Mouse (Mus musculus): Measurements from ENCODE around the gene Gm13276. TPM values are rescaled to one million over a fixed set of nuclear protein-coding genes. Genes with fewer than 3 reads are reported as not detected.

The Gm13276 gene
- not detected for polyA plus RNA-seq (2014; fragmentation: Illumina TruSeq; extraction: RNeasy Lipid Tissue Mini Kit (QIAGEN cat#74804); ENCODE audit: low read depth, low replicate concordance)

DNA sequence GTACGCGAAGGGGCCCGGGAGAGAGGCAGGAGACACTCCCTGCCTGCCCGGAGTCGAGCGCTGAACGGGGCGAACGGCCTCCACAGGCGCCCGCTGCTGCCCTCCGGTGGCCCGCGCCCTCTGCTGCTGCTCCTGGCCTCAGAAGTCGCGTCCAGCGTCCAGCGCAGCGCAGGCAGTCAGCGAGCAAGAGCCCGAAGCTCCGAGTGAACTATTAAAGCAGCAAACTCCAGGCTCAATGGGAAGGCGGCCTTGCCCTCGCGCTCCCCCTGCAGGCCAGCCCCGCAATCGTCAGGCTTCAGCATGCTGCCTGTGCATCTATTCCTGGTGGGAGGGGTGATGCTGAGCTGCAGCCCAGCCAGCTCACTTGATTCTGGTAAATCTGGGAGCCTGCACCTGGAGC is at the start of gene Gm13276:
Gene Gm13276, plus strand, starts transcription at position 301 of the 400 bp plus-strand sequence.

DNA sequence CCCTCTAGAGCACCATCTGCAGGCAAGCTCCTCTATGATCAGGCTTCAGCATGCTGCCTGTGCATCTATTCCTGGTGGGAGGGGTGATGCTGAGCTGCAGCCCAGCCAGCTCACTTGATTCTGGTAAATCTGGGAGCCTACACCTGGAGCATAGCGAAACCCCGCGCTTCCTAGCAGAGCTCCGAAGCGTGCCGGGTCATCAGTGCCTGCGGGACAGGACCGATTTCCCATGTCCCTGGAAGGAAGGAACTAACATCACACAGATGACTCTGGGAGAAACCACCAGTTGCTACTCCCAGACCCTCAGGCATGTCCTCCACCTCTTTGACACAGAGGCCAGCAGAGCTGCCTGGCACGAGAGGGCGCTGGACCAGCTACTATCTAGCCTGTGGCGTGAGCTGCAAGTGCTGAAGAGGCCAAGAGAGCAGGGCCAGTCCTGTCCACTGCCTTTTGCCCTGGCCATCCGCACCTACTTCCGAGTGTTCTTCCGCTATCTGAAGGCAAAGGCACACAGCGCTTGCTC is 30.6 kb upstream of the Gm13276 start, which contains the start of gene Gm13271:
Gene Gm13271, plus strand, starts transcription at position 51 of the 523 bp plus-strand sequence.

DNA sequence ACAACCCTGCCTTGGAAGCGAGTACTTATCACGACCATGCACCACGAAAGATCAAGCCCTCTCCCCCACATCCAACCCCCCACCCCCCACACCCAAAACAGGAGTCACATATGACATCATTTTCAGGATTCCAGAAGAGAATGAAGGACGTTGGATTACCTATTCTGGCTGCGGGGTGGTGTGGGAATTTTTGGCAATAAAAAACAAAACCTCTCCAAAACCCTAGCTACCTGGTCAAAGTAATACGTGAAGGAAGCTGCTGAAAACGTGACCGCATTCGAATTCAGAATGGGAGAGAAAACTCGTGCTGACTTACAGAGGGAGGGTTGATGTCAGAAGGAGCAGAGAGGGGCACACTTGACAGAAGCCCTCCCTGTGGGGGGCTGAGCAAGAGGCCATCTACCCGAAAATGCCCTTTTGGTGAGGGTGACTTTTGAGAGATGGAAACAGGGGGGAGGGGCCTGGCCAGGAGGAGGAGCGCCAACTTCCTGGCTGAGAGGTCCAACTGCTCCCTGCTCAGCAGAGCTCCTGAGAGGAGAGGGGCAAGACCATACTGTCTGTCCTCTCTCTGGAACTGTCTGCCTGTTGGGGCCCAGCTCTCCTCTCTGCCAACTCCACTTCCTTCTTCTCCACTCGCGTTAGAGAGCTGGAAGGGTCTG is 25.8 kb upstream of the Gm13276 start, which contains the start of gene Gm13283:
Gene Gm13283, plus strand, starts transcription at position 510 of the 659 bp plus-strand sequence.

DNA sequence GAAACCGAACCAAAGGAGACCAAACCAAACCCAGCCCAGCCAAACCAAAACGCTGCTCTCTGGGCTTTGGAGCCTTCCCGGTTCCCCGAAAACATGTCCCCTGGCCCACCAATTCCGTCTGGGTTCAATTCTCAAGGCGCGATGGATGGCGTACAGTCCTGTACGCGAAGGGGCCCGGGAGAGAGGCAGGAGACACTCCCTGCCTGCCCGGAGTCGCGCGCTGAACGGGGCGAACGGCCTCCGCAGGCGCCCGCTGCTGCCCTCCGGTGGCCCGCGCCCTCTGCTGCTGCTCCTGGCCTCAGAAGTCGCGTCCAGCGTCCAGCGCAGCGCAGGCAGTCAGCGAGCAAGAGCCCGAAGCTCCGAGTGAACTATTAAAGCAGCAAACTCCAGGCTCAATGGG is 12.0 kb upstream of the Gm13276 start, which contains the start of gene Gm13290:
Gene Gm13290, plus strand, starts transcription at position 301 of the 400 bp plus-strand sequence.

DNA sequence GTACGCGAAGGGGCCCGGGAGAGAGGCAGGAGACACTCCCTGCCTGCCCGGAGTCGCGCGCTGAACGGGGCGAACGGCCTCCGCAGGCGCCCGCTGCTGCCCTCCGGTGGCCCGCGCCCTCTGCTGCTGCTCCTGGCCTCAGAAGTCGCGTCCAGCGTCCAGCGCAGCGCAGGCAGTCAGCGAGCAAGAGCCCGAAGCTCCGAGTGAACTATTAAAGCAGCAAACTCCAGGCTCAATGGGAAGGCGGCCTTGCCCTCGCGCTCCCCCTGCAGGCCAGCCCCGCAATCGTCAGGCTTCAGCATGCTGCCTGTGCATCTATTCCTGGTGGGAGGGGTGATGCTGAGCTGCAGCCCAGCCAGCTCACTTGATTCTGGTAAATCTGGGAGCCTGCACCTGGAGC is 8.9 kb upstream of the Gm13276 start, which contains the start of gene Gm13289:
Gene Gm13289, plus strand, starts transcription at position 301 of the 400 bp plus-strand sequence.

DNA sequence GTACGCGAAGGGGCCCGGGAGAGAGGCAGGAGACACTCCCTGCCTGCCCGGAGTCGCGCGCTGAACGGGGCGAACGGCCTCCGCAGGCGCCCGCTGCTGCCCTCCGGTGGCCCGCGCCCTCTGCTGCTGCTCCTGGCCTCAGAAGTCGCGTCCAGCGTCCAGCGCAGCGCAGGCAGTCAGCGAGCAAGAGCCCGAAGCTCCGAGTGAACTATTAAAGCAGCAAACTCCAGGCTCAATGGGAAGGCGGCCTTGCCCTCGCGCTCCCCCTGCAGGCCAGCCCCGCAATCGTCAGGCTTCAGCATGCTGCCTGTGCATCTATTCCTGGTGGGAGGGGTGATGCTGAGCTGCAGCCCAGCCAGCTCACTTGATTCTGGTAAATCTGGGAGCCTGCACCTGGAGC is 6.0 kb upstream of the Gm13276 start, which contains the start of gene Gm13272:
Gene Gm13272, plus strand, starts transcription at position 301 of the 400 bp plus-strand sequence.

DNA sequence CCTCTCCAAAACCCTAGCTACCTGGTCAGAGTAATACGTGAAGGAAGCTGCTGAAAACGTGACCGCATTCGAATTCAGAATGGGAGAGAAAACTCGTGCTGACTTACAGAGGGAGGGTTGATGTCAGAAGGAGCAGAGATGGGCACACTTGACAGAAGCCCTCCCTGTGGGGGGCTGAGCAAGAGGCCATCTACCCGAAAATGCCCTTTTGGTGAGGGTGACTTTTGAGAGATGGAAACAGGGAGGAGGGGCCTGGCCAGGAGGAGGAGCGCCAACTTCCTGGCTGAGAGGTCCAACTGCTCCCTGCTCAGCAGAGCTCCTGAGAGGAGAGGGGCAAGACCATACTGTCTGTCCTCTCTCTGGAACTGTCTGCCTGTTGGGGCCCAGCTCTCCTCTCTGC is 3.7 kb upstream of the Gm13276 start, which contains the start of gene Ifnz:
Gene Ifnz, plus strand, starts transcription at position 301 of the 400 bp plus-strand sequence.

DNA sequence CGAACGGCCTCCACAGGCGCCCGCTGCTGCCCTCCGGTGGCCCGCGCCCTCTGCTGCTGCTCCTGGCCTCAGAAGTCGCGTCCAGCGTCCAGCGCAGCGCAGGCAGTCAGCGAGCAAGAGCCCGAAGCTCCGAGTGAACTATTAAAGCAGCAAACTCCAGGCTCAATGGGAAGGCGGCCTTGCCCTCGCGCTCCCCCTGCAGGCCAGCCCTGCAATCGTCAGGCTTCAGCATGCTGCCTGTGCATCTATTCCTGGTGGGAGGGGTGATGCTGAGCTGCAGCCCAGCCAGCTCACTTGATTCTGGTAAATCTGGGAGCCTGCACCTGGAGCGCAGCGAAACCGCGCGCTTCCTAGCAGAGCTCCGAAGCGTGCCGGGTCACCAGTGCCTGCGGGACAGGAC is 2.9 kb downstream of the Gm13276 start, which contains the start of gene Gm13277:
Gene Gm13277, plus strand, starts transcription at position 231 of the 400 bp plus-strand sequence.

DNA sequence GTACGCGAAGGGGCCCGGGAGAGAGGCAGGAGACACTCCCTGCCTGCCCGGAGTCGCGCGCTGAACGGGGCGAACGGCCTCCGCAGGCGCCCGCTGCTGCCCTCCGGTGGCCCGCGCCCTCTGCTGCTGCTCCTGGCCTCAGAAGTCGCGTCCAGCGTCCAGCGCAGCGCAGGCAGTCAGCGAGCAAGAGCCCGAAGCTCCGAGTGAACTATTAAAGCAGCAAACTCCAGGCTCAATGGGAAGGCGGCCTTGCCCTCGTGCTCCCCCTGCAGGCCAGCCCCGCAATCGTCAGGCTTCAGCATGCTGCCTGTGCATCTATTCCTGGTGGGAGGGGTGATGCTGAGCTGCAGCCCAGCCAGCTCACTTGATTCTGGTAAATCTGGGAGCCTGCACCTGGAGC is 5.7 kb downstream of the Gm13276 start, which contains the start of gene Gm13278:
Gene Gm13278, plus strand, starts transcription at position 301 of the 400 bp plus-strand sequence.

DNA sequence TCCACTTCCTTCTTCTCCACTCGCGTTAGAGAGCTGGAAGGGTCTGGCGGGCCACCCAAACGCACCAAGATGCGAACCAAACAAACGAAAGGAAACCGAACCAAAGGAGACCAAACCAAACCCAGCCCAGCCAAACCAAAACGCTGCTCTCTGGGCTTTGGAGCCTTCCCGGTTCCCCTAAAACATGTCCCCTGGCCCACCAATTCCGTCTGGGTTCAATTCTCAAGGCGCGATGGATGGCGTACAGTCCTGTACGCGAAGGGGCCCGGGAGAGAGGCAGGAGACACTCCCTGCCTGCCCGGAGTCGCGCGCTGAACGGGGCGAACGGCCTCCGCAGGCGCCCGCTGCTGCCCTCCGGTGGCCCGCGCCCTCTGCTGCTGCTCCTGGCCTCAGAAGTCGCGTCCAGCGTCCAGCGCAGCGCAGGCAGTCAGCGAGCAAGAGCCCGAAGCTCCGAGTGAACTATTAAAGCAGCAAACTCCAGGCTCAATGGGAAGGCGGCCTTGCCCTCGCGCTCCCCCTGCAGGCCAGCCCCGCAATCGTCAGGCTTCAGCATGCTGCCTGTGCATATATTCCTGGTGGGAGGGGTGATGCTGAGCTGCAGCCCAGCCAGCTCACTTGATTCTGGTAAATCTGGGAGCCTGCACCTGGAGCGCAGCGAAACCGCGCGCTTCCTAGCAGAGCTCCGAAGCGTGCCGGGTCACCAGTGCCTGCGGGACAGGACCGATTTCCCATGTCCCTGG is 8.6 kb downstream of the Gm13276 start, which contains the start of gene Gm13275:
Gene Gm13275, plus strand, starts transcription at position 552 of the 740 bp plus-strand sequence.

DNA sequence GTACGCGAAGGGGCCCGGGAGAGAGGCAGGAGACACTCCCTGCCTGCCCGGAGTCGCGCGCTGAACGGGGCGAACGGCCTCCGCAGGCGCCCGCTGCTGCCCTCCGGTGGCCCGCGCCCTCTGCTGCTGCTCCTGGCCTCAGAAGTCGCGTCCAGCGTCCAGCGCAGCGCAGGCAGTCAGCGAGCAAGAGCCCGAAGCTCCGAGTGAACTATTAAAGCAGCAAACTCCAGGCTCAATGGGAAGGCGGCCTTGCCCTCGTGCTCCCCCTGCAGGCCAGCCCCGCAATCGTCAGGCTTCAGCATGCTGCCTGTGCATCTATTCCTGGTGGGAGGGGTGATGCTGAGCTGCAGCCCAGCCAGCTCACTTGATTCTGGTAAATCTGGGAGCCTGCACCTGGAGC is 11.6 kb downstream of the Gm13276 start, which contains the start of gene Gm13279:
Gene Gm13279, plus strand, starts transcription at position 301 of the 400 bp plus-strand sequence.

DNA sequence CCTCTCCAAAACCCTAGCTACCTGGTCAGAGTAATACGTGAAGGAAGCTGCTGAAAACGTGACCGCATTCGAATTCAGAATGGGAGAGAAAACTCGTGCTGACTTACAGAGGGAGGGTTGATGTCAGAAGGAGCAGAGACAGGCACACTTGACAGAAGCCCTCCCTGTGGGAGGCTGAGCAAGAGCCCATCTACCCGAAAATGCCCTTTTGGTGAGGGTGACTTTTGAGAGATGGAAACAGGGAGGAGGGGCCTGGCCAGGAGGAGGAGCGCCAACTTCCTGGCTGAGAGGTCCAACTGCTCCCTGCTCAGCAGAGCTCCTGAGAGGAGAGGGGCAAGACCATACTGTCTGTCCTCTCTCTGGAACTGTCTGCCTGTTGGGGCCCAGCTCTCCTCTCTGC is 13.9 kb downstream of the Gm13276 start, which contains the start of gene Gm13285:
Gene Gm13285, plus strand, starts transcription at position 301 of the 400 bp plus-strand sequence.

DNA sequence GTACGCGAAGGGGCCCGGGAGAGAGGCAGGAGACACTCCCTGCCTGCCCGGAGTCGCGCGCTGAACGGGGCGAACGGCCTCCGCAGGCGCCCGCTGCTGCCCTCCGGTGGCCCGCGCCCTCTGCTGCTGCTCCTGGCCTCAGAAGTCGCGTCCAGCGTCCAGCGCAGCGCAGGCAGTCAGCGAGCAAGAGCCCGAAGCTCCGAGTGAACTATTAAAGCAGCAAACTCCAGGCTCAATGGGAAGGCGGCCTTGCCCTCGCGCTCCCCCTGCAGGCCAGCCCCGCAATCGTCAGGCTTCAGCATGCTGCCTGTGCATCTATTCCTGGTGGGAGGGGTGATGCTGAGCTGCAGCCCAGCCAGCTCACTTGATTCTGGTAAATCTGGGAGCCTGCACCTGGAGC is 17.4 kb downstream of the Gm13276 start, which contains the start of gene Gm13287:
Gene Gm13287, plus strand, starts transcription at position 301 of the 400 bp plus-strand sequence.

DNA sequence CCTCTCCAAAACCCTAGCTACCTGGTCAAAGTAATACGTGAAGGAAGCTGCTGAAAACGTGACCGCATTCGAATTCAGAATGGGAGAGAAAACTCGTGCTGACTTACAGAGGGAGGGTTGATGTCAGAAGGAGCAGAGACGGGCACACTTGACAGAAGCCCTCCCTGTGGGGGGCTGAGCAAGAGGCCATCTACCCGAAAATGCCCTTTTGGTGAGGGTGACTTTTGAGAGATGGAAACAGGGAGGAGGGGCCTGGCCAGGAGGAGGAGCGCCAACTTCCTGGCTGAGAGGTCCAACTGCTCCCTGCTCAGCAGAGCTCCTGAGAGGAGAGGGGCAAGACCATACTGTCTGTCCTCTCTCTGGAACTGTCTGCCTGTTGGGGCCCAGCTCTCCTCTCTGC is 19.7 kb downstream of the Gm13276 start, which contains the start of gene Gm13288:
Gene Gm13288, plus strand, starts transcription at position 301 of the 400 bp plus-strand sequence.

DNA sequence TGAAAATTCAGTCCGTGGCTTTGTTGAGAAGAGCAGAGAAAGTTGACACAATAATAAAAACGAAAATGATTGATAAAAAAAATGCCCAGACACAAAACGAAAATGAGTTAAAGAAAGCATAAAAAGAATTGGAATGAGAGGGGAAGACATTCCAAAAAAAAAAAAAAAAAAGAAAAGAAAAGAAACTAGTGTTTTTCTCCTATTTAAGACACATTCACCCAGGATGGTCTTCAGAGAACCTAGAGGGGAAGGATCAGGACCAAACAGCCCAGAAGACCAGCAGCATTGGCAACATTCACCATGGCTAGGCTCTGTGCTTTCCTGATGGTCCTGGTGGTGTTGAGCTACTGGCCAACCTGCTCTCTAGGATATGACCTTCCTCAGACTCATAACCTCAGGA is 30.4 kb downstream of the Gm13276 start, which contains the start of gene Ifna7:
Gene Ifna7, plus strand, starts transcription at position 301 of the 400 bp plus-strand sequence.

DNA sequence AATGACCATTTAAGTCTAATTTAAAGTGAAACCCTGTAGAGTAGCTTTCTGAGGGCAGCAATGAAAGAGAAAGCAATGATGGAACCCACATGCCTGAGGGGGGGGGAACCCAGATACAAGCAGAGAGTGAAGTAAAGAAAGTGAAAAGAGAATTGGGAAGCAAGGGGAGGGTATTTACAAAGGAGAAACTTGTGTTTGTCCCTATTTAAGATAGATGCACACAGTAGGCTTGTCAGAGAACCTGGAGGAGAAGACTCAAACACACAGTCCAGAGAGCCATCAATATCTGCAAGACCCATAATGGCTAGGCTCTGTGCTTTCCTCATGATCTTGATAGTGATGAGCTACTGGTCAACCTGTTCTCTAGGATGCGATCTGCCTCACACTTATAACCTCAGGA is 34.1 kb downstream of the Gm13276 start, which contains the start of gene Ifna11:
Gene Ifna11, plus strand, starts transcription at position 301 of the 400 bp plus-strand sequence.

DNA sequence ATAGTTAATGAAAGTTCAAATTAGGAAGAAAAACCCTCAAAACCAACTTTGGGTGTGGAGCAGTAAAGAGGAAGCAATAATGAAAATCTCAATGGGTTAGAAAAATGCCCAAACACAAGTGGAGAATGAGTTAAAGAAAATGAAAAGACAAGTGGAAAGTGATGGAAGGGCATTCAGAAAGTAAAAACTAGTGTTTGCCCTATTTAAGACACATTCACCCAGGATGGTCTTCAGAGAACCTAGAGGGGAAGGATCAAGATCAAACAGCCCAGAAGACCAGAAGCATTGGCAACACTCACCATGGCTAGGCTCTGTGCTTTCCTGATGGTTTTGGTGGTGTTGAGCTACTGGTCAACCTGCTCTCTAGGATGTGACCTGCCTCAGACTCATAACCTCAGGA is 41.6 kb downstream of the Gm13276 start, which contains the start of gene Ifna6:
Gene Ifna6, plus strand, starts transcription at position 301 of the 400 bp plus-strand sequence.

DNA sequence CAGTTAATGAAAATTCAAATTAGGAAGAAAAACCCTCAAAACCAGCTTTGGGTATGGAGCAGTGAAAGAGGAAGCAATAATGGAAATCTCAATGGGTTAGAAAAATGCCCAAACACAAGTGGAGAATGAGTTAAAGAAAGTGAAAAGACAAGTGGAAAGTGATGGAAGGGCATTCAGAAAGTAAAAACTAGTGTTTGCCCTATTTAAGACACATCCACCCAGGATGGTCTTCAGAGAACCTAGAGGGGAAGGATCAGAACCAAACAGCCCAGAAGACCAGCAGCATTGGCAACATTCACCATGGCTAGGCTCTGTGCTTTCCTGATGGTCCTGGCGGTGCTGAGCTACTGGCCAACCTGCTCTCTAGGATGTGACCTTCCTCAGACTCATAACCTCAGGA is 49.7 kb downstream of the Gm13276 start, which contains the start of gene Ifna5:
Gene Ifna5, plus strand, starts transcription at position 301 of the 400 bp plus-strand sequence.

Measured in heart, adult 10 weeks (tissue).